Mouse (Mus musculus) cerebellum, adult 9-10 months (tissue): Measurements from ENCODE around the gene Fap.

Source experiments
- DNase-seq: peaks from one replicate; pipeline ENCODE4 v3.0.0; 2022

Gene Fap

DNA sequence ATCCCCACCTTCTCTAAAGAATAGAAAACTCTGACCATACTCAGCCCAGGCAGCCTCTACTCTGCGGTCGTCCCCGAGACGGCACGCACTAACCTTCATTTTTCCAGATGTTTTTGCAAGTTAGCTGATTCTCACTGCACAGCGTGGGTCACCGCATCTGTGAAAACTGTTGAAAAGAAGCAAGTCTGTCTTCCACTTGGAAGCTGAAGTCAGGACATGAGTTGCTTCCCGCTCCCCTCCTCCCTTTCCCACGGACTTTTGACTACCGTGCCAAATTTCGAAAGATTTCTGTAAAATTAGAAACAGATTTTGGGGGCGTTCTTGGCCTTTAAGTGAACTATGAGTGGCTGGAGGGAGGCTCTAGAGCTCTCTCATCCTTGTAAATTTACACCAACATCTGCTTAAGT is at the start of gene Fap:
Gene Fap (minus strand): TSS at position 323 of the 407 bp plus-strand sequence.
- DNase-seq, result no peak

DNA sequence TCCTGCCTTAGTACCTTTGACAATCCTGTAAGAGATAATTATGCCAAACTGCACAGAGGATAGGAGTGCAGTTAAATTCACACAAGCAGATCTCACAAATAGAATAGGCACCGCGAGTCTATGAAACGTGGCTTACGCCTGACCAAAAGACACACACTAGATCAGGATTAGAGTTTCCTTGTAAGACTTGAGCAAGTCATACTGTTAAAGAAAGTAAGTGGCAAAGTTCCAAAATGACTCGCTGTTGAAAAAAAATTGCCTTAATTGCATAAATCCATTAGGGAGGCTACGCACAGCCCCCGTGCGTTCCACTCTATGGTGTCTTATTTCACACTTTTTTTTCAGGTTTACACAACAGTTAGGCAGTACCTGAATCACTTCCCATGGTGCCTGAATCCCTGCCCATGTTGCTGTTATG is 49.2 kb upstream of the Fap start:
- no peak for DNase-seq

DNA sequence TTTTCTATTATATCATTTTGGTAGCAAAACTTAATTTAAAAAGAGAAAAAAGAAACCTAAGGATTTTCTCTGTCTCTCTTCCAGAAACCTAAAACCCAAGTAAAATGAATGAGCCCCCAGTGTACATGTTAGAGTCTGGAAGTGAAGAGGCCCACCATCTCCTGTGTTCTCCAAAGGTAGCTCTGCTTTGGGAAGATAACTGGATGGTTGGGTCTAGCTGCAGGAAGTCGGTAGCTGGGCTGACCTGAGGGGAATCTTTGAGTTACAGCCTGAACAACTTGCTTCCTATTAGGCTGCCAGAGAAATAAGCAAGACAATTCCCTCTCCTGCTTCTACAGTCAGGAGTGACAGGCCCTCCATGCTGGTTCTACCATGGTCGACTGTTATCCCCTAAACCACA is 45.8 kb upstream of the Fap start:
- DNase-seq, result no peak

DNA sequence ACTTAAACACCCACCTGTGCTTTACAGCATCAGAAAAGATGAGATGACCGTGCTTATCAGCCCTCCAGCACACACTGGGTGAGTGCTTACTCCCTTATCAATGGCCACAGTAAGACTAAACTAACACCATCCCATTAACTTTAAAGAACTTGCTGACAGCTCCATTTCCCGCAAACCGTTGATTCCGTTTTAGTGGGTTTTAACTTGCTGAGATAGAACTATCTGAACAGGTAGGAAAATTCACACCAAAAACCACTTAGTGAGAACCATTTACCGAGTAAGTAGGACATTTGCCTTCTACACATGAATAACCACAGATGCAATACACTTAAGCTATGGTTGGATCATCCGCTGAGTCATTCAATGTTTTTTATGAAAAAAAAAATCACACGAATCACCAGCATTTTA is 45.1 kb upstream of the Fap start:
- DNase-seq, result no peak

DNA sequence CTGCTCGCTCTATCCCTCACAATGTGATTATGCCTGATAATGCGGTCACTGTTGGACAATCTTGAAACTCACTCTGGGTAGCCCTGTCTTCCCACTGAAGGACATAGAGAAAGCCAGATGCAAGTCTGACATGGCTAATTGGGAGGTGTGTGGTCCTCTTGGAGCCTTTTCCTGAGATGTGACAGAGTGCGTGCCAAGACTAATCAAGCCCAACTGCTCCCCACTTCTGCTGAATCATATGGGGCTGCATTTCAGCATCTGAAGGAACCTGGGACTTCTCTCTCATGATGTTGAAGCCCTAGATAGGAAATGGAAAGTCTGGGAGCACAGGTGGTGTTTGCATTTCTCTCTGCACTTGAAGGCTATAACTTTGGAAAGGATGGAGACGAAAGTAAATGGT is 39.3 kb upstream of the Fap start:
- DNase-seq, result no peak

DNA sequence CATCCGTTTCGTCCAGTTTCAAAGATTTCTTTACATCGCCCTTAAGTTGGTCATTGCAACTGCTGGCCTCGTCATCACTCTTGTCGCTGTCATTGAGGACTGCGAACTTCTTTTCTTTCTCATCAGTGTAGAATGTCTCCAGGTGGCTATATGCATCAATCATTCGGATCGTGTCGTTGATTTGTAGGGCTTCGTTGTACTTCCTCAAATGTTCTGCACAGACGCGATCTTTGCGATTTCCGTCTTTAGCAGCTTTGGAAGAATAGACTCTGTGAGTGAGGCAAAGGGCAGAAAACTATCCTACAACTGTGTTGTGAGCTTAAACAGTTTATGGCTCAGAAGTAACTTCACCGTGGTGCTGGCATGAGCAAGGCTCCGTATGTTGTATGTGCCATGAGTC is 32.3 kb upstream of the Fap start:
- no peak for DNase-seq

DNA sequence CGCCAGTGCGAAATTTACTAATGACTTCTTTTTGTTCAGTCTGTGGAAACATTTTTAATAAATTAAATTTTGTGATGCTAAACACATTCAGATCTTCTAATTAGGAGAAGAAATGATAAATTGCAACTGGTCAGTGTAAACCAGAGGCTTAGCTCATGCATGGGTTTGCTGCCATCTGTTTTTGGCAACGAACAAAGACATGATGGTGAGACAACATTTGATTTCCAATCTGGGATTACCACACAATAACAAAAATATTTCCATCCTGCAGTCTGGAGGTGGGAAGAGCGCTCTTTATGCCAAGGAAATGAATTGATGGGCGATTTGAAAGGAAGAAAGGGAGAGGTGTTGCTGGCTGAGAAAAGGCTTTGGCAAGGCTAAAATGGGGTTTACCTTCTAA is 29.7 kb upstream of the Fap start:
- no peak for DNase-seq

DNA sequence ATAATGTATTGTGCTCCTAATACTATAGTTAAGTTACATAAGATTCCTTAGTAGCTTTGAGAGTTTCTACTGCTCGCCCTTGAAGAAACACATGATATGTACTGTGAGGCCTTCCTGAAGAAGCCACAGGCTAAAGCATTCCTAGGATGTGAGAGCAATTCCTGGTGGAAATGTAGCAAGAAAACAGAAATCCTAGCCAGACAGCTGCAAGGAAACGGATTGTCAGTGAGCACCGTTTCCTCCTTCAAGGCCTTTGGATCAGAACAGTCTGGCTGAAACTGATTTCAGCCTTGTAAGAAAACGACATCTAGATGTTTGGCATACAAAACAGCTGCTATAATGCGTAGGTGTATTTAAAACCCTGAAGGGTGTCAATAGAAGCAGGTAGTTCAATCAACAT is 22.7 kb upstream of the Fap start:
- no peak for DNase-seq

DNA sequence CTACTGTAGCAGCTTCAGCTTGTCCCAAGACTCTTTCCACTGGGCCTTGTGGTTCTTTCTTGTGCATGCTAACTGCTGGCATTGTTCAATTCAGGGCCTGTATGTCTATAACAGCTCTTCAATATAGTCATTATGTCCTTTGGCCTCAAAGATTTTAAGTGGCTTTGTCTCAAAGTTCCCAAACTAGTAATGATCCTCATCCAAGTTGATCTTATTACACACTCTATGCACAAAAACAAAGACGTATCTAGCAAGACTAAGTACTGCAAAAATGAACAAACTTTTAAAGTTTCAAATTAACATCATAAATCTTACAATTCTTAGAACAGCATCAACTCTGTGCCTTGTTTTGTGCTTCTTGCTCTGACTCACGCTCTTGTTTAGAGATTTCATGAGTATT is 20.6 kb upstream of the Fap start:
- DNase-seq, result no peak

DNA sequence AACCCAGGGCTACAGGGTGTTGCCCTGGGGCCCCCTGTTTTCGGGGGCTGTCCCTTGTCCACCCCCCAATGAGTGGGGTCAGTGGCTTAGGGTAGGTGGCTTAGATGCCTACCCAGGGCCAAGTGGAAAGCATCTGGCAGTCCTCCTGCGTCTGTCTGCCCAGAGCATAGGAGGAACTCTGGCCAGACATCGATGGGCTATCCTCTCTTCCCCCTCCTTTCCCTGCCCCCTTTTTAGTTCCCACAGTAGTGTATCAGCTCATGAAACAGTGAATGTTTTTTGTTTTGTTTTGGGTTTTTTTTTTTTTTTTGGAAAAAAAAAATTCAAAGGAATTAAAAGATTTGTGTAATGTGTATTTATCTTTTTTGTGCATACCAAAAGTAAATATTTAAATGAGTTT is 17.7 kb upstream of the Fap start:
- DNase-seq, result no peak

DNA sequence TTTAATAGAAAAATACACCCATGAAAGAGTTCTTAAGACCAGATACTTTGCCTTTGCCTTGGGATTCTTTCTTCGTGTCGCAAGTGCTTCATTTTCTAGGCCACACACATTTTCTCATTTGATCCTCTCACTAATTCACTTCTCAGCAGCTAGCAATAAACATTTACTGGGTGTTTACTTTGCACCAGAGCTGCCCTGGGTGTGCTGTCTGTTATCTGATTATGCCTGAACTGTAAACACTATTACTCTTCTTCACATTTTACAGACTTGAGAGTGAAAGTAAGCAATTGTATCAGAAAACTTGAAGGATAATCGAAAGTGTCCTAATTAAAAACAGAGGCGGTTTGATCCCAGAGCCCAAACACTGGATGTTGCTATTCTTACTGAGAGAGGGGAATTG is 15.5 kb upstream of the Fap start:
- DNase-seq, result no peak

DNA sequence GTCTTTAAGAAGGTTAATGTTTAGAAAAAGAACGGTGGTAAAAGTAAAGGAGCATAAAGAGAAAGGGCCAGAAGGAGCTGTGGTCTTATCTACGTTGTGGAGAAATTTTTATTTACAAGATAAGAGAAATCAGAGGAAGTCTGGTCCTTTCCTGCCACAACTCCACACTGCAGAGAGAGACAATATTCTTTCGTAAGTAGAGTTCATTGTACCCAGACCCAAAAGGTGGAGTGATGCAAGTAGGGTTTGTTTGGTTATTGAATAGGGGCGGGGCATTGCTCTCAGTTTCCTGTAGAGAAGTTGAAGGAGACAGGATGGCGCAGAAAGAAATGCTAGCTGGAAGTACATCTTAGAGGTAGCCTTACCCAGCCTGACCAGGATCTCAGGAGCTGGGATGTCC is 11.9 kb upstream of the Fap start:
- DNase-seq, result no peak

DNA sequence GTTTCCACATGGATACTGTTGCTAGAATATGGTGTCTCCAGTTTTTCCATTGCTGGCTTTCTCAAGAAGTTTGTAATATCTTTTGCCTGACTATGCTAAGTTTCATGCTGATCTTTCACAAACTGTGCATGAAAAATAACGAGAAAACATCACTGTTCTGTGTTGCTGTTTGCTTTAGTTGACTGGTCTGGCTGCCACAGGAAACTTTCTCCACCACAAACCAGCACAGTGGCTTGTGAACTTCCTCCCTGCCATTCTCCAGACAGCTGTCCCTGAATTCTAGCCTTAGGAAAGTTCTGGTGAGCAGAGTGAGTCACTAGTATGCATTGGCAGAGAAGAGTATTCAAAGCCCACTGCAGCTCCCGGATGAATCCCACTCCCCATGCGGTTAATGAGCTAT is 1.1 kb upstream of the Fap start:
- DNase-seq, result no peak

DNA sequence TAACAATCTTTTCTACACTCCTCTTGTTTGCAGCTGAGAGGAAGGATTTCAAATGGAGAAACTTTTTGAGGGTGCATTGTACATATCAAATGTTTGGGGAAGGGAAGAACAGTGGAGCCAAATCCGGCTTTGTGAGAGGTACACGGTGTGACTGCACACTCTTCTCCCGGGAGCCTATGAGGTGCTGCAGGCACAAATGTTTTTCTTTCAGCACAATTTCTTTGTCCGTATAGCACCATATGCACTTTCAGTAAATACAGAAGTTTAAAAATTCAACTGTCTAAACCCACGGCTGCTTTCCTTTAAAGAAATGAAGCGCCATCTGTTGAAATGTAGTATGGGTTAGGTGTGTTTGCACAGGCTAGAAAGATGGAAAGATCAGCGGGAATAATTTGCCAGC is 375 bp upstream of the Fap start:
- no peak for DNase-seq

DNA sequence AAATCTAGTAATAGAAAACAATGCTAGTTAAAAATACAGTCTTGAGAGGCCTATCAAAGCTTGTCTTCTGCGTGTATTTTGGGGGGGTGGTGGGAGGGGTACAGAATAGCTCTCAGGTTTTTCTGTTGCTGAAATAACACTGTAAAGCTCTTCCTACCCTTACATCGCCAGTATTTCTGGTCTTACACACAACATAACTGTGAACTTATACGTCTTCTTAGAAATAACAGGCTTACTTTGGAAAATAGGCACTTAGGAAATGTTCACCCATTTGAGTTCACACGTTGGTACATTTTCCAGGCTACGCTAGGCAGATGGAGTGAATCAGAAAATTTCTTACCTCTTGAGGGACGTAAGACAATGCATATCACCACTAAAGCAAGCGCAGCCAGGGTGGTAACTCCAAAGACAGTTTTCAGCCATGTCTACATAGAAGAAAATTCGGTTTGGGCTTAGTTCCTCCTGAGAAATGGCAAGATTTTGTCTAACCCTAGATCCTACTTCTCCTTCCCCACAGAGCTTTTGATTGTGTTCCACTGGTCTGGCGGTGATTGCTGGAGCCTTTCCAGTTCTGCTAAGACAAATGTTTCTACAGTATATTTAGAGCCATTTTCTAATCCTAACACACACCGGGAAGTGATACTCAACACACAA is 649 bp downstream of the Fap start:
- no peak for DNase-seq

DNA sequence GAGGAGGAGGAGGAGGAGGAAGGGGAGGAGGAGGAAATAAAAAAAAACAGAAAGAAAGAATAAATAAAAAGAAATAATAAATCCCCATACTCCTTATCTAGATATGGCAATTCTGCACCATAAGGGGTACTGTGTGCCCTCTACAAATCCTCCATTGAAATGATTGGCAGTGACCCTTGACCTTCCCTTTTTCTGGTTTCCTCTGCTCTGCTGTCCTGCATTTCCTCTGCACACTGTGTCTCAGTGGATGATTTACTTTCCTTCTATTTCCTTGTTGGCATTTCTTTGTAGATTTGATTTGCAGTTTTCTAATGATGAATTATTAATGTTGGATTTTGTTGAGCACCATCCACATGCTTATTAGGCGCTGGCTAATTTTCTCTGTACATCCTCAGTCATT is 9.2 kb downstream of the Fap start:
- DNase-seq, result no peak

DNA sequence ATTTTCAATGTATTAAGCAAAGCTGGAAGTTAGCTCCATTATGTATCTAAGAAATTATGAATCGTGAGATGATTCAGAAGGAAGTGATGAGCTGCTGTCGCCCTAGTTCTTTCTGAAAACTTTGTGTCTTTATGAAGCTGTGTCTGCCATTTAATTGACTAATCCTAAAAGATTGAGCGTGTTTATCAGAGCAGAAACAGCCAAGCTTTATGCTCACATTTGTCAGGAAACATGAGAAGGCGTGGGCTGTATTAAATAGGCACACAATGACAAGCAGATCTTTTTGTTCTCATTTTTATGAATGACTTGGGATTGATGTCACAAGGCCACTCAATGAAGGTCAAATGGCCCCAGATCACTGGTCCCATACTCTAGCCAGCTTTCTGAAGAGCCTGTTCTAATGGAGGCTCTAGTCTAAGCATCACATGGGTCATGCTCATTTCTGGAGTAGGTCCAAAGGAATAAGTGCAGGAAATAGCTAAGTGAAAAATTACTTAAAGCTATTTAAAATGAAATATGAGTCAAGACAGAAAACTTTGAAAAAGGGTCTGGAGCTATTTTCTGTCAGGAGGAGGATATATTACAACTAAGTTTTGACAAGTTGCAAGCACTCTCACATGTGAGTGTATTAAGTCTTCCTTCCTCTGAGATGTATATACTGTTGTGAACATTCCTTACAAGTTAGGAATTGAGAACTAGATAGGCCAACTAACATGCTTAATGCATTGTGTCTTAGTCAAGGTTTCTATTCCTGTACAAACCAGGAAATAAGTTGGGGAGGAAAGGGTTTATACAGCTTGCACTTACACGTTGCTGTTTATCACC is 11.0 kb downstream of the Fap start:
- DNase-seq, result no peak

DNA sequence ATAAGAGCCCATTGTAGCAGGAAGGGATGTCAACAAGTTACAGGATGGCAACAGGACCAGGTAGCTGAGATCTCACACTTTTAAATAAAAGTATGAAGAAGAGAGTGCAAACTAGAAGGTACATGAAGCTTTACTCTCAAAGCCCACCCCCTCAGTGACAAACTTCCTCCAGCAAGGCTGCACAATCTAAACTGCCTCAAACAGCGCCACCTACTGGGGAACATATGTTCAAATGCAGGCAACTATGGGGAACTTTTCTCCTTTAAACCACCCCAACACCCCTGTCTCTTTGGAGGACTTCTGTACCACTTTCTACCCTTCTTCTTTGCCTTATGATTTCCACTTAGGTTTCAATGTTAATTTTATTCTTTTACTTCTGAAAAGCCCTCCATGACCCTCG is 16.5 kb downstream of the Fap start:
- DNase-seq, result no peak

DNA sequence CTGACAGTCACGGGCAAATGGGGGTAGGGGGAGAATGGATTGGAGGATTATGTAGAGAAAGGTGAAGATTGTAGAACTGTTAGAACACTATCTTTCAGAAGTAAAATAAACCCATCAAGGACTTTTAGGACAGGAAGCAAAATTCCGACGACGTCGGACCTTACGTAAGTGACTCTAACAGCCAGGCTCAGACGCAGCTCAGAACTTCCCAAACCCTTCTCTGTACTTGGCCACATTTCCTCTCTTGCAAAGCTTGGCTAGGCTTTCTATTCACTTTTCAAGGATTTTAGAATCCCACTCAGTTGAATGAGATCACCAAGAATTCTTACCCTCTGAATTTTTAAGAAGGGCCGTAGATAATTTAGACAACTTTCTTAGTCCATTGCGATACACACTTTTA is 17.5 kb downstream of the Fap start:
- DNase-seq, result no peak

DNA sequence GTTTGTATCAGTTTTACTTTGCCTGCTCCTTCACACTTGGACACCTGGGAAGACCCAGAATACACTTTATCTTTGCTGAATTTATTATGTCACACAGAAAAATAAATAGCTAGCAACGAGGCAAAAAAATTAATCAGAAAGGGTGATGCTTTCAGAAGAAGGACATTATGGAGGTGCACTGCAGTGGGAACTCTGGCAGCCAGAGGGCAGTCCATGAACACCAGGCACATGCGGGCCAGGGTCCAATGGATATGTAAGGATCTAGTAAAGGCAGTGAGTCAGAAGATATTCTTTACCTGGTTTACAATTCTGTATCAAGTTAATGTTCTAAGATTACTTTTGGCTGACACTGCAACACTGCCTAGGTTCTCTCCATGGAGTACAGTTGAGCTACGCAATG is 24.2 kb downstream of the Fap start:
- no peak for DNase-seq

DNA sequence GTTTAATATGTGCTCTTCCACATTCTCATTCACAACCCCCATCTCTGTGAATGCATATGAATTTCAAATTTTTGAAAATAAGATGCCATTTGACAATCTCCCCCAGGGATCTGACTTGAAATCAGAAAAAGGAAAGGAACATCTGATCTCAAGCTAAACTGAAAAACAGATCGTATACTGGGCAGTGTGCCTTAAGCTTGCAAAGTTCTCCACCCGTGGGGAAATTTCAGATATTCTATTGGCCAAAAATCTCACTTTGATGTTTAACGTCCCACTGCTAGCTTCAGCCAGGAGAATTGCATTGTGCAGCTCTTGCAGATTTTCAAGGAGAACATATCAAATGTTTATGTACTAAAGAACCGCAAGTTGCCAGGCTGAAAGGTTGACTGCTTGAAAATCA is 24.7 kb downstream of the Fap start:
- no peak for DNase-seq

DNA sequence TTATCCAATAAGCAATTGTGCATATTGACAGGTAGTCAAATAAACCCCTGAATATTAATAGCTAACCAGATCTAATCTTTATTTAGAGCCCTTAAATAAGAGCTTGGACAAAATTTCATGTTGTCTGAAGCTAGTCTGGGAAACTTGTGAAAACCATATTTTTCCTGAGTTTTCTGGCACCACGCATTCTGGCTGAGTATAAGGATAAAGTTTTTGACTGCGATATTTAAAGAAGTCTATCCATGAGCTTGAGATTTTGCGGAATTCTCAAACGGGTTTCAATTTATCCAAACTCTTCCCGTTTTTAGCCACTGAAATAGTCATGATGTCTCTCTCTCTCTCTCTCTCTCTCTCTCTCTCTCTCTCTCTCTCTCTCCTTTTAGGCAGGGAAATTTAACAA is 25.8 kb downstream of the Fap start:
- no peak for DNase-seq

DNA sequence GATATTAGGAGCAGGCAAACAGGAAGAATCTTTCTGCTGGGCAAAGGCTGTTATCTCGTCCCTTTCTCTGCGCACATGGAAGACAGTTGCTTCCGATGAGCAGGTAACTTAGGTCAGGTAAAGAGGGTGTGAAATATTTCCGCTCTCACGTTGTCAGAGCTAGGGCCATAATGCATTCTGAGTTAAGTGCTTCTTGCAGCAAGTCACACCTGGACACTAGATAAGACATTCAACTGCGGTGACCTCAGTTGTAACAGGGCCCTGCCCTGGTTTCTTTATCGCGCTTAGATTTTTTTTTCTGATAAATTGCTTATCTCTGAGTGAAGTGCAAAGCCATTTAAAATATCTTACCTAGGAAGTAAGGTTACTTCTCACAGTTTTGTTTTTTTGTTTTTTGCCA is 38.4 kb downstream of the Fap start:
- no peak for DNase-seq

DNA sequence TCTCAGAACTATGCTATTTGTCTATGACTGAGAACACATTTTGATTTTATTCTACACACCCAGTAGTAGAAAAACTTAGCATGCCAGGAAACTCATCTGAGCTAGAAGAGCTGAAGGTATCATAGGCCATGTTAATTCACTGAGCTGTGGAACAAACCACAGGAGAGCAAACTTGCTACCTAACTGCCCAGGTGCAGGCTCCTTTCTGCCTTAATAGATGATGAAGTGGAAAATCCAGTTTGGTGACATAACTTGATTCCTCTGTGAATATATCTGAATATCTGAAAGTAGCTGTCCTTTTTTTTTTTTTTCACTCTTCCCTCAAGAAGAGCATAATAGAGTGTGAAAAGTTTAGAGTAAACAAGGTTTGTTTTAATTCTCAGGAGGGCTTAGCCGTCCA is 42.8 kb downstream of the Fap start:
- no peak for DNase-seq

DNA sequence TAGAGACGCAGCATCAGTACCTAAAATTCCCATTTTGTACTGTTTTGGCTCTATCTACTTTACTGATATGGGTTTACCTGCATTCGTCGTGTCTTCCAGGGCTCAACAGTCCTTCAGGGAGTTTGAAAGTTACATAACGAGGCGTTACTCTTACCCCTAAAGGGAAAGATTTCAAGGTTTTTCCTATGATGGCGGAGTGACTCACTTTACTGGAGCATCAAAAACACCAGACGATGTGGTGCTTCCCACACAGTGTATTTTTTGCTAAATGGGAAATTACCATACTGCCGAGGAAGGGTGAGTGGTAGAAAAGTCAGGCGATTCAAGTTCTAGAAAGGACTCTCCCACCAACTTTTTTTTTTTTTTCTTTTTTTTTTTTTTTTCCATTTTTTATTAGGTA is 47.5 kb downstream of the Fap start:
- DNase-seq, result no peak
